Mouse (Mus musculus) ES-Bruce4 (cell line): ENCODE data around the gene Fcgr4. TPM values are rescaled to one million over a fixed set of nuclear protein-coding genes. Genes with fewer than 3 reads are reported as not detected.

Experiments used
- H3K27ac ChIP-seq: 2 replicates; pipeline ENCODE4 v1.5.1; 2012; ENCODE audit warnings: low read length, inconsistent platforms; ENCODE audit not compliant: insufficient read depth
- H3K27me3 ChIP-seq: 2 replicates; pipeline ENCODE4 v1.6.1; 2012; ENCODE audit warnings: mild to moderate bottlenecking, low read length, inconsistent platforms; ENCODE audit not compliant: control insufficient read depth, poor library complexity, insufficient read depth, severe bottlenecking
- H3K36me3 ChIP-seq: 2 replicates; pipeline ENCODE4 v1.6.1; 2012; ENCODE audit warnings: inconsistent platforms, mild to moderate bottlenecking, low read length, moderate library complexity; ENCODE audit not compliant: control insufficient read depth, poor library complexity, insufficient read depth, severe bottlenecking
- H3K4me1 ChIP-seq: one replicate; pipeline ENCODE4 v1.8.1; 2011; ENCODE audit warnings: low read length; ENCODE audit not compliant: control insufficient read depth, insufficient read depth
- H3K4me3 ChIP-seq: 2 replicates; pipeline ENCODE4 v1.5.1; 2011; ENCODE audit warnings: low read depth, mild to moderate bottlenecking, low read length
- H3K9ac ChIP-seq: 2 replicates; pipeline ENCODE4 v1.6.1; 2012; ENCODE audit warnings: low read depth, mild to moderate bottlenecking, inconsistent platforms; ENCODE audit not compliant: poor library complexity, severe bottlenecking
- H3K9me3 ChIP-seq: replicated peaks from 2 replicates; pipeline ENCODE4 v1.6.1; 2012; ENCODE audit warnings: mild to moderate bottlenecking, low read length, inconsistent platforms; ENCODE audit not compliant: control insufficient read depth, poor library complexity, insufficient read depth, severe bottlenecking
- CTCF ChIP-seq: IDR thresholded peaks from one replicate; pipeline ENCODE4 v1.8.1; 2011; ENCODE audit warnings: low read depth, low read length
- EP300 ChIP-seq: IDR thresholded peaks from 2 replicates; pipeline ENCODE4 v1.6.1; 2011; ENCODE audit warnings: low read depth, low read length; ENCODE audit not compliant: insufficient read depth
- POLR2A ChIP-seq: IDR thresholded peaks from one replicate; pipeline ENCODE4 v1.8.1; 2011; ENCODE audit warnings: low read length; ENCODE audit not compliant: insufficient read depth
- polyA plus RNA-seq: library from polyadenylated mRNA; stranded (reverse); fragments of >200 nt; gene quantifications from 2 replicates; pipeline ENCODE4 v1.2.4, GENCODE M21; 2011; ENCODE audit warnings: low read depth; ENCODE audit not compliant: missing spikeins, insufficient read depth, insufficient read length

Gene Fcgr4
- polyA plus RNA-seq, 1 experiment: not detected

- Histone ChIP-seq H3K36me3 (no peaks in the 10 kb centered on the region), H3K27me3 (no peaks in the 10 kb centered on the region; the same call in 1 of the 2 replicates), H3K27ac (no peak overlapping the region), H3K9me3 (no peaks in the 10 kb centered on the region), H3K4me3 (no peak overlapping the region), H3K9ac (no peak overlapping the region), H3K4me1 (no peaks in the 10 kb centered on the region)
- TF ChIP-seq EP300 (no peak), POLR2A (no peak), CTCF (no peak)
Measured at GRCm38 (mm10) chr1:170985861-170986260, 32.9 kb upstream of the Fcgr4 start.

GRCm38 (mm10) chr1:170989656-170990055 lies 29.1 kb upstream of the Fcgr4 start:
- TF ChIP-seq CTCF: no peak
- no peak for TF ChIP-seq POLR2A
- Histone ChIP-seq H3K27me3 (no peaks in the 10 kb centered on the region; the same call in 1 of the 2 replicates), H3K36me3 (no peaks in the 10 kb centered on the region), H3K27ac (no peak overlapping the region), H3K4me1 (no peaks in the 10 kb centered on the region), H3K4me3 (no peak overlapping the region), H3K9ac (no peak overlapping the region), H3K9me3 (no peaks in the 10 kb centered on the region)

- TF ChIP-seq POLR2A (no peak), CTCF (peak; percentile 34)
- Histone ChIP-seq H3K4me1 (no peaks in the 10 kb centered on the region), H3K27ac (no peak overlapping the region), H3K9me3 (no peaks in the 10 kb centered on the region), H3K4me3 (no peak overlapping the region), H3K9ac (no peak overlapping the region), H3K36me3 (no peaks in the 10 kb centered on the region), H3K27me3 (no peaks in the 10 kb centered on the region; the same call in 1 of the 2 replicates)
Measured at GRCm38 (mm10) chr1:170992550-170992949, 26.2 kb upstream of the Fcgr4 start.

- no peaks in the 10 kb centered on the region for H3K9me3 ChIP-seq
Measured at GRCm38 (mm10) chr1:170996034-170996433, 22.7 kb upstream of the Fcgr4 start.

GRCm38 (mm10) chr1:170996753-170997152 lies 22.0 kb upstream of the Fcgr4 start:
- Histone ChIP-seq H3K27me3 (no peaks in the 10 kb centered on the region), H3K9ac (no peak overlapping the region), H3K27ac (no peak overlapping the region), H3K9me3 (no peaks in the 10 kb centered on the region), H3K36me3 (no peaks in the 10 kb centered on the region), H3K4me1 (no peaks in the 10 kb centered on the region), H3K4me3 (no peak overlapping the region)
- TF ChIP-seq POLR2A: no peak
- no peak for TF ChIP-seq EP300
- peak; percentile 73 for TF ChIP-seq CTCF

More at GRCm38 (mm10) chr1:170996034-170996433, 22.7 kb upstream of the Fcgr4 start:
- Histone ChIP-seq H3K9ac (no peak overlapping the region), H3K4me3 (no peak overlapping the region), H3K4me1 (no peaks in the 10 kb centered on the region), H3K36me3 (no peaks in the 10 kb centered on the region), H3K27ac (no peak overlapping the region), H3K27me3 (no peaks in the 10 kb centered on the region)
- no peak for TF ChIP-seq EP300
- TF ChIP-seq CTCF: no peak
- no peak for TF ChIP-seq POLR2A

- Histone ChIP-seq H3K4me3 (no peak overlapping the region), H3K4me1 (no peaks in the 10 kb centered on the region), H3K9ac (no peak overlapping the region), H3K9me3 (no peaks in the 10 kb centered on the region), H3K27me3 (no peaks in the 10 kb centered on the region), H3K36me3 (no peaks in the 10 kb centered on the region), H3K27ac (no peak overlapping the region)
- TF ChIP-seq EP300: no peak
- TF ChIP-seq CTCF: no peak
- TF ChIP-seq POLR2A: no peak
Measured at GRCm38 (mm10) chr1:170997756-170998655, 20.7 kb upstream of the Fcgr4 start.
